Mouse (Mus musculus) neural tube, embryonic 11.5 days (tissue): ENCODE measurements around the gene Tjp3. TPM values are rescaled to one million over a fixed set of nuclear protein-coding genes. Genes with fewer than 3 reads are reported as not detected.

Experiments used
- ATAC-seq: fragments of 200-750 bp; cut with Nextera tagmentation; 2 replicates; pipeline ENCODE4 v1.8.0; 2017; ENCODE audit warnings: moderate number of reproducible peaks, mild to moderate bottlenecking, moderate TSS enrichment, moderate library complexity; ENCODE audit not compliant: insufficient read depth, low FRiP score, low TSS enrichment
- DNase-seq: peaks from one replicate; pipeline ENCODE4 v3.0.0-alpha.2; 2015; ENCODE audit warnings: low spot score
- H3K27ac ChIP-seq: fragments of 300-500 bp; sonication (generic); 2 replicates; pipeline ENCODE4 v1.5.1; 2014; ENCODE audit warnings: low read depth, mild to moderate bottlenecking, low read length
- H3K27me3 ChIP-seq: fragments of 300-500 bp; sonication (generic); 2 replicates; pipeline ENCODE4 v1.6.1; 2014; ENCODE audit warnings: mild to moderate bottlenecking, low read length, mixed read lengths; ENCODE audit not compliant: control insufficient read depth, insufficient read depth
- H3K36me3 ChIP-seq: fragments of 300-500 bp; sonication (generic); 2 replicates; pipeline ENCODE4 v1.6.1; 2014; ENCODE audit warnings: mild to moderate bottlenecking, low read length, moderate library complexity, mixed read lengths; ENCODE audit not compliant: control insufficient read depth, insufficient read depth
- H3K4me1 ChIP-seq: fragments of 300-500 bp; sonication (generic); 2 replicates; pipeline ENCODE4 v1.6.1; 2014; ENCODE audit warnings: low read length, mixed read lengths; ENCODE audit not compliant: control insufficient read depth, insufficient read depth
- H3K4me2 ChIP-seq: fragments of 300-500 bp; sonication (generic); 2 replicates; pipeline ENCODE4 v1.6.1; 2014; ENCODE audit warnings: low read depth, mild to moderate bottlenecking, moderate library complexity
- H3K4me3 ChIP-seq: fragments of 300-500 bp; sonication (generic); 2 replicates; pipeline ENCODE4 v1.5.1; 2014; ENCODE audit warnings: low read depth, low read length
- H3K9ac ChIP-seq: fragments of 300-500 bp; sonication (generic); 2 replicates; pipeline ENCODE4 v1.6.1; 2014; ENCODE audit warnings: mild to moderate bottlenecking, low read length
- H3K9me3 ChIP-seq: fragments of 300-500 bp; sonication (generic); 2 replicates; pipeline ENCODE4 v1.6.1; 2016; ENCODE audit warnings: low read length; ENCODE audit not compliant: control insufficient read depth
- WGBS: fragments of 180-500 bp; shearing (Covaris S2); extraction: QIAGEN DNeasy Blood & Tissue Kit; methylation state at CpG from one replicate; pipeline ENCODE4 v1.1.7; 2014; 5-methylcytosine and 5-hydroxymethylcytosine counted together
- polyA plus RNA-seq: library from polyadenylated mRNA; unstranded; fragments of >200 nt; fragmentation: Nextera tagmentation; extraction: Ambion mirVana; gene quantifications from 2 replicates; pipeline ENCODE4 v1.2.1, GENCODE M21; 2014

Tjp3 gene
- polyA plus RNA-seq, 1 experiment from 2014 or later, result 2.5 TPM

- H3K4me2 ChIP-seq, result peak overlapping the region; percentile 56
- DNase-seq, result peak; percentile 43
- peak overlapping the region; percentile 31 for H3K4me3 ChIP-seq
- WGBS, result 3% methylated on average over 62 of the region's 62 CpGs
- peaks cover 6% of the 10 kb centered on the region; the same call in 1 of the 2 replicates for H3K4me1 ChIP-seq
- H3K27ac ChIP-seq, result no peak overlapping the region
- H3K27me3 ChIP-seq, result peaks cover 44% of the 10 kb centered on the region
- H3K9me3 ChIP-seq, result no peaks in the 10 kb centered on the region
- peak overlapping the region; percentile 41 for H3K9ac ChIP-seq
- no peak for ATAC-seq
- H3K36me3 ChIP-seq, result no peaks in the 10 kb centered on the region
Measured at GRCm38 (mm10) chr10:81257158-81258039, 34.0 kb downstream of the Tjp3 start.

- ATAC-seq, result no peak
- Histone ChIP-seq H3K36me3 (no peaks in the 10 kb centered on the region), H3K27me3 (peaks cover 59% of the 10 kb centered on the region), H3K9me3 (no peaks in the 10 kb centered on the region), H3K27ac (no peak overlapping the region), H3K4me1 (peaks cover 6% of the 10 kb centered on the region; the same call in 1 of the 2 replicates), H3K4me2 (no peak overlapping the region), H3K9ac (no peak overlapping the region), H3K4me3 (no peak overlapping the region)
- 73% methylated on average over 1 of the region's 1 CpGs for WGBS
- DNase-seq, result no peak
Measured at GRCm38 (mm10) chr10:81254886-81255285, 36.5 kb downstream of the Tjp3 start.

- Histone ChIP-seq H3K9ac (0 out of 2 replicates have a peak within 1 kb of the TSS, but pooled peaks have one; percentile 2), H3K27me3 (peaks cover 42% of the 10 kb centered on the region), H3K4me2 (peak within 1 kb of the TSS; percentile 30), H3K36me3 (no peaks in the 10 kb centered on the region), H3K9me3 (no peaks in the 10 kb centered on the region), H3K4me3 (0 out of 2 replicates have a peak within 1 kb of the TSS, but pooled peaks have one; percentile 3), H3K27ac (no peak within 1 kb of the TSS), H3K4me1 (peaks cover 4% of the 10 kb centered on the region; the same call in 1 of the 2 replicates)
- DNase-seq, result peak; percentile 78
- 7% methylated on average over 42 of the region's 44 CpGs for WGBS
- peak; percentile 54 for ATAC-seq
Measured at GRCm38 (mm10) chr10:81252424-81253419, 38.7 kb downstream of the Tjp3 start, which contains the start of gene Matk. Gene Matk, plus strand, starts transcription at chr10:81252935.

- H3K9me3 ChIP-seq, result no peaks in the 10 kb centered on the region
- DNase-seq, result no peak
- H3K4me1 ChIP-seq, result no peaks in the 10 kb centered on the region; the same call in 1 of the 2 replicates
- no peaks in the 10 kb centered on the region for H3K36me3 ChIP-seq
- WGBS, result 82% methylated on average over 8 of the region's 8 CpGs
- peaks cover 28% of the 10 kb centered on the region for H3K27me3 ChIP-seq
- no peak overlapping the region for H3K4me2 ChIP-seq
- ATAC-seq, result no peak
- no peak overlapping the region for H3K9ac ChIP-seq
- H3K27ac ChIP-seq, result no peak overlapping the region
- H3K4me3 ChIP-seq, result no peak overlapping the region
Measured at GRCm38 (mm10) chr10:81249442-81249841, 41.9 kb downstream of the Tjp3 start.

- no peak overlapping the region for H3K4me3 ChIP-seq
- no peak overlapping the region for H3K9ac ChIP-seq
- no peak overlapping the region for H3K27ac ChIP-seq
- DNase-seq (no peak), ATAC-seq (no peak)
- H3K4me1 ChIP-seq, result no peaks in the 10 kb centered on the region; the same call in 1 of the 2 replicates
- H3K27me3 ChIP-seq, result peaks cover 19% of the 10 kb centered on the region; the same call in 1 of the 2 replicates
- no peak overlapping the region for H3K4me2 ChIP-seq
- no peaks in the 10 kb centered on the region for H3K36me3 ChIP-seq
- WGBS, result 95% methylated on average over 2 of the region's 2 CpGs
- H3K9me3 ChIP-seq, result no peaks in the 10 kb centered on the region
Measured at GRCm38 (mm10) chr10:81247804-81248203, 43.6 kb downstream of the Tjp3 start.

- Histone ChIP-seq H3K9ac (no peak overlapping the region), H3K27ac (no peak overlapping the region), H3K4me1 (peaks cover under 1% of the 10 kb centered on the region; the same call in 1 of the 2 replicates), H3K4me3 (no peak overlapping the region), H3K9me3 (no peaks in the 10 kb centered on the region), H3K4me2 (no peak overlapping the region), H3K36me3 (no peaks in the 10 kb centered on the region), H3K27me3 (peaks cover 4% of the 10 kb centered on the region)
- WGBS, result 92% methylated on average over 6 of the region's 6 CpGs
- ATAC-seq, result no peak
- DNase-seq, result no peak
Measured at GRCm38 (mm10) chr10:81245166-81245565, 46.2 kb downstream of the Tjp3 start.

- no peaks in the 10 kb centered on the region for H3K36me3 ChIP-seq
- DNase-seq (peak; percentile 84), ATAC-seq (peak; percentile 64)
- peaks cover 10% of the 10 kb centered on the region for H3K27me3 ChIP-seq
- no peak overlapping the region for H3K9ac ChIP-seq
- no peaks in the 10 kb centered on the region for H3K9me3 ChIP-seq
- 11% methylated on average over 17 of the region's 17 CpGs for WGBS
- H3K4me2 ChIP-seq, result no peak overlapping the region
- no peak overlapping the region for H3K4me3 ChIP-seq
- H3K27ac ChIP-seq, result no peak overlapping the region
- H3K4me1 ChIP-seq, result peaks cover 4% of the 10 kb centered on the region; the same call in 1 of the 2 replicates
Measured at GRCm38 (mm10) chr10:81244595-81244994, 46.8 kb downstream of the Tjp3 start.

- DNase-seq (no peak), ATAC-seq (no peak)
- H3K27me3 ChIP-seq, result peaks cover 14% of the 10 kb centered on the region
- 74% methylated on average over 4 of the region's 4 CpGs for WGBS
- no peaks in the 10 kb centered on the region for H3K9me3 ChIP-seq
- H3K9ac ChIP-seq, result no peak overlapping the region
- no peaks in the 10 kb centered on the region for H3K36me3 ChIP-seq
- H3K27ac ChIP-seq, result no peak overlapping the region
- no peak overlapping the region for H3K4me2 ChIP-seq
- peaks cover 4% of the 10 kb centered on the region; the same call in 1 of the 2 replicates for H3K4me1 ChIP-seq
- no peak overlapping the region for H3K4me3 ChIP-seq
Measured at GRCm38 (mm10) chr10:81244146-81244545, 47.2 kb downstream of the Tjp3 start.
